Mouse (Mus musculus) MEL-GATA-1-ER (cell line): ENCODE data around the gene Actc1.

ENCODE experiments used
- DNase-seq: peaks from one replicate; pipeline ENCODE4 v3.0.0-alpha.2; 2012; ENCODE audit warnings: low read depth; ENCODE audit errors: extremely low read depth

Gene Actc1

GRCm38 (mm10) chr2:114052696-114053598, at the start of gene Actc1:
Gene Actc1 (minus strand): TSS chr2:114053548.
- no peak for DNase-seq

- no peak for DNase-seq
Measured at GRCm38 (mm10) chr2:114102471-114102870, 49.1 kb upstream of the Actc1 start.

- DNase-seq: no peak
Measured at GRCm38 (mm10) chr2:114100834-114101233, 47.5 kb upstream of the Actc1 start.

GRCm38 (mm10) chr2:114099816-114100215, 46.5 kb upstream of the Actc1 start:
- no peak for DNase-seq

GRCm38 (mm10) chr2:114099109-114099508, 45.8 kb upstream of the Actc1 start:
- DNase-seq: no peak

- DNase-seq: no peak
Measured at GRCm38 (mm10) chr2:114097627-114098026, 44.3 kb upstream of the Actc1 start.

- peak; percentile 36 for DNase-seq
Measured at GRCm38 (mm10) chr2:114096570-114096969, 43.2 kb upstream of the Actc1 start.

GRCm38 (mm10) chr2:114095348-114095747, 42.0 kb upstream of the Actc1 start:
- DNase-seq: no peak

GRCm38 (mm10) chr2:114094696-114095095, 41.3 kb upstream of the Actc1 start:
- no peak for DNase-seq

- no peak for DNase-seq
Measured at GRCm38 (mm10) chr2:114093577-114093976, 40.2 kb upstream of the Actc1 start.

- no peak for DNase-seq
Measured at GRCm38 (mm10) chr2:114089862-114090261, 36.5 kb upstream of the Actc1 start.

- DNase-seq: no peak
Measured at GRCm38 (mm10) chr2:114087271-114087670, 33.9 kb upstream of the Actc1 start.

GRCm38 (mm10) chr2:114071876-114072275, 18.5 kb upstream of the Actc1 start:
- DNase-seq: no peak

GRCm38 (mm10) chr2:114066226-114066625, 12.9 kb upstream of the Actc1 start:
- DNase-seq: no peak

- DNase-seq: no peak
Measured at GRCm38 (mm10) chr2:114064004-114064403, 10.7 kb upstream of the Actc1 start.

GRCm38 (mm10) chr2:114060071-114060591, 6.8 kb upstream of the Actc1 start:
- DNase-seq: no peak

- no peak for DNase-seq
Measured at GRCm38 (mm10) chr2:114059608-114060007, 6.3 kb upstream of the Actc1 start.

GRCm38 (mm10) chr2:114058226-114058796, 5.0 kb upstream of the Actc1 start:
- DNase-seq: no peak

GRCm38 (mm10) chr2:114057303-114057853, 4.0 kb upstream of the Actc1 start:
- no peak for DNase-seq

GRCm38 (mm10) chr2:114054129-114054528, 781 bp upstream of the Actc1 start:
- DNase-seq: no peak

- no peak for DNase-seq
Measured at GRCm38 (mm10) chr2:114051871-114052241, 1.5 kb downstream of the Actc1 start.
